In the genomic region with DNA sequence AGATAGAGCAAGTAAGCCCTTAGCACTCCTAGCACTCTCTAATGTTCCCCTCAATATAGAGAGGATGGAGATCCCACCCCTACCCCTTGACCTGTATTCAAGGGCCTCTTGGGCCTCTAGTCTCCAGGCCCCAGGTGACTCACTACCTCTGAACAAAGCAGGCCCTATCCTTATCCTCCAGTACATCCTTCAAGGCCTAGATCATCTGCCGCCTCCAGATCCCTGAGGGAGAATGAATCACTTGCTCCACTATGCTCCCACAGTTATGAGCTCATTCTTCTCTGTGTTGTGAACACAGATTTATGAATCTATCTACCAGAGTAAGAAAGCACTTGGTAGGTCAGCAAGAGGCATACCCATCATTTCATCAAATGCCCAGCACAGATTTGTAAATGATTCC, we compare ENCODE assay signal across 20 mouse cellular contexts. TPM values are rescaled to one million over a fixed set of nuclear protein-coding genes. Genes with fewer than 3 reads are reported as not detected.
DNase-seq lines count a peak whose midpoint lies in the region; ATAC-seq and TF ChIP-seq lines count a peak whose summit lies in the region.
"Had no signal": no experiment of that assay in that cellular context is flagged by ENCODE, and none has a peak within 500 bp of the region (broad histone marks: within the 10 kb centered on the region; RNA-seq: fewer than 3 reads in every experiment).

No protein-coding gene starts in this region.

- peaks cover 10% of the 10 kb centered on the region for H3K27me3 ChIP-seq in Patski
- H3K27me3 ChIP-seq: heart, embryonic 15.5 days; megakaryocyte, embryonic 14.5 days had no signal

- in situ Hi-C loops in Patski (cut with MboI; ENCODE audit: low pct_unique_long_range_greater_than_20kb), result loop anchor here (25.0 kb wide), 1 partner anchor 1048 kb away; no protein-coding TSS in a partner anchor

- CTCF ChIA-PET in Patski (lab: Charles Lee), result interaction anchor here (1.7 kb wide), 1 partner anchor 28 kb away, joined by 5 read pairs; no protein-coding TSS in a partner anchor

- DNase-seq in adrenal gland, adult 8-10 months, result peak; percentile 11
- no peak for DNase-seq in adrenal gland, postnatal 25 days
- DNase-seq in left cerebral cortex, adult 18-20 months (ENCODE audit: low spot score in 2 of 2), result peak; percentile 25 to 45
- DNase-seq in left cerebral cortex, postnatal 10 days (ENCODE audit: extremely low spot score in 1 of 2, low spot score in 2 of 2), result no peak
- DNase-seq in Patski (ENCODE audit: low read depth, low spot score), result no peak
- peak; percentile 50 for DNase-seq in telencephalon, adult 2 months (ENCODE audit: low read depth, low spot score)
- no peak for DNase-seq in urinary bladder, postnatal 36 days (ENCODE audit: low spot score in 2 of 2)
- DNase-seq: B cell, adult 2 months; cerebellum, adult 9-10 months; gastrocnemius, postnatal 10 days; kidney, postnatal 4 days; liver, postnatal 0 days; midbrain, embryonic 14.5 days; right cerebral cortex, postnatal 4 days; thymus, postnatal 25 days had no signal

- TF ChIP-seq CTCF in Patski (IDR thresholded peaks at IDR 0.05), result no peak

- intact Hi-C loops in left cerebral cortex, postnatal 10 days (cut with DNase I), result no loop called here

- POLR2A ChIA-PET in Patski (lab: Charles Lee), result interaction anchor here (0.6 kb wide), 1 partner anchor 29 kb away, joined by 5 read pairs; no protein-coding TSS in a partner anchor

- ATAC-seq in Patski, result peak; percentile 62
- ATAC-seq: forebrain, embryonic 16.5 days; hindbrain, embryonic 16.5 days; intestine, embryonic 16.5 days; liver, postnatal 0 days had no signal

RNA-seq across cellular contexts. Expression of a gene that starts 46.7 kb away (rescaled TPM):
- total RNA-seq in adrenal gland, adult 8-10 months (2022), result 1 to 10 TPM; 1.3 to 3.6 (median 1.8) TPM
- 0.67 and 0.97 TPM in 2 replicates for total RNA-seq in adrenal gland, postnatal 25 days (2021)
- 1 to 10 TPM; 5.2 to 5.4 TPM for total RNA-seq in left cerebral cortex, adult 18-20 months (2021)
- 1 to 10 TPM; 2.8 to 3.1 TPM for total RNA-seq in left cerebral cortex, postnatal 10 days (2021)
- 0.63 TPM for polyA plus RNA-seq in Patski (2021)

Comparison
In these comparisons a context has a peak if more than half of its experiments do, and no peak if none do; other contexts are left out.
1. DNase-seq: peak in adrenal gland, adult 8-10 months (single experiment), left cerebral cortex, adult 18-20 months (2 of 2) and telencephalon, adult 2 months (single experiment); none in adrenal gland, postnatal 25 days (single experiment), left cerebral cortex, postnatal 10 days (0 of 2), Patski (single experiment) and urinary bladder, postnatal 36 days (0 of 2).